Mouse (Mus musculus): ENCODE results near the gene Enox1.

DNA sequence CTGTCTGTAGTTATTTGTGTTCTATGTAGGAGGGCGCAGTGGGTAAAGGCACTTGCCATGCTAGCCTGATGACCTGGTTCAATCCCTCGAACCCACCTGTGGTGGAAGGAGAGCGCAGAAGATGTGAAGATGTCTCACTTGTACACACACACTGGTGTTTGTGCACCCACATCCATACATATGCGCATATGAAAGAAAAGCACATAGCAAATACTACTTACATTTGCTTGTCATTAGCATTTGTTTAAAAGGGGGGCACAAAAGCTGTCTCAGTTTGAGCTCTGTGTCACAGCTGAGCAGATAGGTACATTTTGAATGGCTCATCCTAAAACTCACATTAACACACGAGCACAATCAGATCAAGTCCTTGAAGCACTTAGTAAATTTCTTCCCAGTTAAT, 560.4 kb downstream of the Enox1 start:
- TF ChIP-seq POLR2A (IDR thresholded peaks at IDR 0.05; ENCODE audit: borderline replicate concordance, control insufficient read depth, low read depth, low read length) (no peak), CTCF (IDR thresholded peaks at IDR 0.05; ENCODE audit: control insufficient read depth, insufficient read depth, low read length) (no peak)
